Mouse (Mus musculus): ENCODE results near the gene Nfix. TPM values are rescaled to one million over a fixed set of nuclear protein-coding genes. Genes with fewer than 3 reads are reported as not detected.
A peak's percentile ranks its signal among the peaks of the same experiment; 100 is the strongest.

Nfix gene
- polyA plus RNA-seq, 1 experiment from 2014 or later, result 10.9 TPM

- ATAC-seq (ENCODE audit: low FRiP score, low TSS enrichment), result peak; percentile 21
Observed at GRCm38 (mm10) chr8:84664566-84665384, 135.4 kb downstream of the Nfix start.

GRCm38 (mm10) chr8:84663483-84664327 is 136.4 kb downstream of the Nfix start:
- peaks cover 22% of the 10 kb centered on the region; the same call in 1 of the 2 replicates for H3K4me1 ChIP-seq (ENCODE audit: control insufficient read depth, insufficient read depth, low read length)
- no peaks in the 10 kb centered on the region for H3K27me3 ChIP-seq (ENCODE audit: control insufficient read depth, insufficient read depth, low read length)
- peak; percentile 84 for ATAC-seq (ENCODE audit: low FRiP score, low TSS enrichment)
- peaks cover 4% of the 10 kb centered on the region; the same call in 1 of the 2 replicates for H3K36me3 ChIP-seq (ENCODE audit: control insufficient read depth, insufficient read depth, low read length)
- H3K4me2 ChIP-seq (replicated peaks; ENCODE audit: low read depth, low read length), result peak overlapping the region; percentile 83
- H3K9ac ChIP-seq (ENCODE audit: low read depth, low read length), result peak overlapping the region; percentile 76; the same call in 1 of the 2 replicates
- H3K9me3 ChIP-seq (ENCODE audit: control insufficient read depth, low read length), result no peaks in the 10 kb centered on the region
- H3K27ac ChIP-seq (ENCODE audit: low read depth, low read length), result peak overlapping the region; percentile 76
- WGBS, result 2% methylated on average over 43 of the region's 43 CpGs
- peak overlapping the region; percentile 93 for H3K4me3 ChIP-seq (ENCODE audit: low read length)

More at GRCm38 (mm10) chr8:84664566-84665384, 135.4 kb downstream of the Nfix start:
- H3K4me1 ChIP-seq (ENCODE audit: control insufficient read depth, insufficient read depth, low read length), result peaks cover 13% of the 10 kb centered on the region; the same call in 1 of the 2 replicates
- no peaks in the 10 kb centered on the region for H3K9me3 ChIP-seq (ENCODE audit: control insufficient read depth, low read length)
- WGBS, result under 1% methylated on average over 29 of the region's 29 CpGs
- H3K27me3 ChIP-seq (ENCODE audit: control insufficient read depth, insufficient read depth, low read length), result no peaks in the 10 kb centered on the region
- peak overlapping the region; percentile 76 for H3K27ac ChIP-seq (ENCODE audit: low read depth, low read length)
- H3K4me3 ChIP-seq (ENCODE audit: low read length), result peak overlapping the region; percentile 93
- peaks cover 6% of the 10 kb centered on the region; the same call in 1 of the 2 replicates for H3K36me3 ChIP-seq (ENCODE audit: control insufficient read depth, insufficient read depth, low read length)
- H3K9ac ChIP-seq (ENCODE audit: low read depth, low read length), result peak overlapping the region; percentile 76
- peak overlapping the region; percentile 83 for H3K4me2 ChIP-seq (replicated peaks; ENCODE audit: low read depth, low read length)

- Histone ChIP-seq H3K27me3 (ENCODE audit: control insufficient read depth, insufficient read depth, low read length) (no peaks in the 10 kb centered on the region), H3K4me1 (ENCODE audit: control insufficient read depth, insufficient read depth, low read length) (peaks cover 23% of the 10 kb centered on the region; the same call in 1 of the 2 replicates)
- WGBS, result under 1% methylated on average over 27 of the region's 27 CpGs
Observed at GRCm38 (mm10) chr8:84662581-84663065, 137.5 kb downstream of the Nfix start, which contains the start of gene Ier2. Ier2 (minus strand) TSS chr8:84662852.

GRCm38 (mm10) chr8:84661961-84662571 is 138.1 kb downstream of the Nfix start:
- peak overlapping the region; percentile 98 for H3K27ac ChIP-seq (ENCODE audit: low read depth, low read length)
- peaks cover 29% of the 10 kb centered on the region; the same call in 1 of the 2 replicates for H3K4me1 ChIP-seq (ENCODE audit: control insufficient read depth, insufficient read depth, low read length)
- peak overlapping the region; percentile 94 for H3K9ac ChIP-seq (ENCODE audit: low read depth, low read length)
- H3K9me3 ChIP-seq (ENCODE audit: control insufficient read depth, low read length), result no peaks in the 10 kb centered on the region
- H3K4me2 ChIP-seq (replicated peaks; ENCODE audit: low read depth, low read length), result peak overlapping the region; percentile 83
- H3K4me3 ChIP-seq (ENCODE audit: low read length), result peak overlapping the region; percentile 93
- under 1% methylated on average over 56 of the region's 61 CpGs for WGBS
- ATAC-seq (ENCODE audit: low FRiP score, low TSS enrichment), result 0 out of 2 replicates have a peak, but pooled peaks have one; percentile 1
- no peaks in the 10 kb centered on the region for H3K27me3 ChIP-seq (ENCODE audit: control insufficient read depth, insufficient read depth, low read length)
- H3K36me3 ChIP-seq (ENCODE audit: control insufficient read depth, insufficient read depth, low read length), result no peaks in the 10 kb centered on the region

More at GRCm38 (mm10) chr8:84662581-84663065, 137.5 kb downstream of the Nfix start, which contains the start of gene Ier2:
- Histone ChIP-seq H3K9ac (ENCODE audit: low read depth, low read length) (peak within 1 kb of the TSS; percentile 94), H3K36me3 (ENCODE audit: control insufficient read depth, insufficient read depth, low read length) (no peaks in the 10 kb centered on the region), H3K4me3 (ENCODE audit: low read length) (peak within 1 kb of the TSS; percentile 93), H3K9me3 (ENCODE audit: control insufficient read depth, low read length) (no peaks in the 10 kb centered on the region), H3K27ac (ENCODE audit: low read depth, low read length) (peak within 1 kb of the TSS; percentile 98), H3K4me2 (replicated peaks; ENCODE audit: low read depth, low read length) (peak within 1 kb of the TSS; percentile 83)
- peak; percentile 77 for ATAC-seq (ENCODE audit: low FRiP score, low TSS enrichment)

- Histone ChIP-seq H3K27me3 (ENCODE audit: control insufficient read depth, insufficient read depth, low read length) (no peaks in the 10 kb centered on the region), H3K4me3 (ENCODE audit: low read length) (peak overlapping the region; percentile 93), H3K9ac (ENCODE audit: low read depth, low read length) (peak overlapping the region; percentile 94), H3K4me2 (replicated peaks; ENCODE audit: low read depth, low read length) (peak overlapping the region; percentile 83), H3K27ac (ENCODE audit: low read depth, low read length) (peak overlapping the region; percentile 98), H3K4me1 (ENCODE audit: control insufficient read depth, insufficient read depth, low read length) (peaks cover 34% of the 10 kb centered on the region; the same call in 1 of the 2 replicates), H3K9me3 (ENCODE audit: control insufficient read depth, low read length) (no peaks in the 10 kb centered on the region), H3K36me3 (ENCODE audit: control insufficient read depth, insufficient read depth, low read length) (no peaks in the 10 kb centered on the region)
- under 1% methylated on average over 24 of the region's 24 CpGs for WGBS
- 0 out of 2 replicates have a peak, but pooled peaks have one; percentile 2 for ATAC-seq (ENCODE audit: low FRiP score, low TSS enrichment)
Observed at GRCm38 (mm10) chr8:84661458-84661871, 138.7 kb downstream of the Nfix start.

GRCm38 (mm10) chr8:84660819-84661457 is 139.2 kb downstream of the Nfix start:
- H3K4me3 ChIP-seq (ENCODE audit: low read length), result peak overlapping the region; percentile 93

GRCm38 (mm10) chr8:84659936-84660818 is 140.0 kb downstream of the Nfix start:
- H3K9me3 ChIP-seq (ENCODE audit: control insufficient read depth, low read length), result no peaks in the 10 kb centered on the region
- no peaks in the 10 kb centered on the region for H3K27me3 ChIP-seq (ENCODE audit: control insufficient read depth, insufficient read depth, low read length)
- no peaks in the 10 kb centered on the region for H3K36me3 ChIP-seq (ENCODE audit: control insufficient read depth, insufficient read depth, low read length)
- peak; percentile 14 for ATAC-seq (ENCODE audit: low FRiP score, low TSS enrichment)
- peak overlapping the region; percentile 94 for H3K9ac ChIP-seq (ENCODE audit: low read depth, low read length)
- H3K4me1 ChIP-seq (ENCODE audit: control insufficient read depth, insufficient read depth, low read length), result peaks cover 39% of the 10 kb centered on the region
- peak overlapping the region; percentile 93 for H3K4me3 ChIP-seq (ENCODE audit: low read length)
- H3K27ac ChIP-seq (ENCODE audit: low read depth, low read length), result peak overlapping the region; percentile 98
- 1% methylated on average over 33 of the region's 33 CpGs for WGBS
- H3K4me2 ChIP-seq (replicated peaks; ENCODE audit: low read depth, low read length), result peak overlapping the region; percentile 83

More at GRCm38 (mm10) chr8:84660819-84661457, 139.2 kb downstream of the Nfix start:
- H3K36me3 ChIP-seq (ENCODE audit: control insufficient read depth, insufficient read depth, low read length), result no peaks in the 10 kb centered on the region
- no peaks in the 10 kb centered on the region for H3K9me3 ChIP-seq (ENCODE audit: control insufficient read depth, low read length)
- peak overlapping the region; percentile 94 for H3K9ac ChIP-seq (ENCODE audit: low read depth, low read length)
- H3K27ac ChIP-seq (ENCODE audit: low read depth, low read length), result peak overlapping the region; percentile 98
- WGBS, result 0% methylated on average over 20 of the region's 20 CpGs
- no peak for ATAC-seq (ENCODE audit: low FRiP score, low TSS enrichment)
- no peaks in the 10 kb centered on the region for H3K27me3 ChIP-seq (ENCODE audit: control insufficient read depth, insufficient read depth, low read length)
- H3K4me2 ChIP-seq (replicated peaks; ENCODE audit: low read depth, low read length), result peak overlapping the region; percentile 83
- H3K4me1 ChIP-seq (ENCODE audit: control insufficient read depth, insufficient read depth, low read length), result peaks cover 38% of the 10 kb centered on the region
